In the genomic region with DNA sequence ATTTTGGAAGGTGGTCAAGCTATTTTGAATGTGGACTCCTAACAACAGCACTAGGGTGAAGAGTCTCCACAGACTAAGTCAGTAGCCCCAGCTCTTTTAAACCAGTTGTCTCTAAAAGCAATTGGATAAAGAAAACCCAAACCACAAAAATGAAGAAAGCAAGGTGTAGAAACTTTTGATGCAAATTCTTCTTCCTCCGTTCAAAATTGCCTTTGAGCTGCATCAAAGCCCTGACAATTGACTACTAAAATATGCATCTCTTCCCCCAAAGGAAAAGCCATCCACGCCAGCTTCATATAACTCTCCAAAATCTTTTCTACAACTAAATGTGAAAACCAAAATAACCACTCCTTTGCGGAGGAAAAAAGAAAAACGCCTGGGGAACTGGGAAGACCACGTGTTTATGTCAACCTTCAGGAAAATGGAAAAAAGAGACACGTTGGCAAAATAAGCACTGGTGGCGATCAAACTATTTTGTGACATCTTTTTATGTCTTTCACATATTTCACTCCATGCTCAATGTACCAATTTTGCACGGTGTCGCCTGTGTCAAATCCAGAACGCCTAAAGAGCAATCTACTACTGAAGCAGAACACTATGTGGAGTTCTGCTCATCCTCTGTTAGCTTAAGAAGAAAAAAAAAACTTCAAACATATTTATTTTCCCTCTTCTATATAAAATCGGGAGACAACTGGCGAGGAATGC, we compare ENCODE assay signal across 8 mouse cellular contexts. TPM values are rescaled to one million over a fixed set of nuclear protein-coding genes. Genes with fewer than 3 reads are reported as not detected.
DNase-seq lines count a peak whose midpoint lies in the region; ATAC-seq lines count a peak whose summit lies in the region.

No protein-coding gene starts in this region.

- H3K4me2 ChIP-seq in heart, embryonic 11.5 days: peak overlapping the region; percentile 65
- peak overlapping the region; percentile 83 for H3K4me2 ChIP-seq in heart, embryonic 14.5 days (ENCODE audit: low read length)

- H3K9ac ChIP-seq in heart, embryonic 11.5 days (ENCODE audit: low read depth, low read length): peak overlapping the region; percentile 85
- peak overlapping the region; percentile 94 for H3K9ac ChIP-seq in heart, embryonic 14.5 days (ENCODE audit: low read length)

- 16% methylated on average over 12 of the region's 12 CpGs for WGBS in heart, embryonic 11.5 days (ENCODE audit: insufficient replicate concordance)
- WGBS in heart, embryonic 14.5 days: 21% methylated on average over 12 of the region's 12 CpGs
- 8% methylated on average over 12 of the region's 12 CpGs for WGBS in macrophage (ENCODE audit: missing documents)

- no peaks in the 10 kb centered on the region for H3K36me3 ChIP-seq in heart, embryonic 11.5 days (ENCODE audit: control insufficient read depth, insufficient read depth, low read length)
- H3K36me3 ChIP-seq in heart, embryonic 14.5 days (ENCODE audit: control insufficient read depth, insufficient read depth, low read length): no peaks in the 10 kb centered on the region
- H3K36me3 ChIP-seq in macrophage (ENCODE audit: inconsistent target): no peaks in the 10 kb centered on the region

- H3K27me3 ChIP-seq in heart, embryonic 11.5 days (ENCODE audit: control insufficient read depth, insufficient read depth, low read length): no peaks in the 10 kb centered on the region
- H3K27me3 ChIP-seq in heart, embryonic 14.5 days (ENCODE audit: control insufficient read depth, insufficient read depth, low read length): no peaks in the 10 kb centered on the region

- no peak for ATAC-seq in heart, embryonic 11.5 days (replicated peaks; ENCODE audit: insufficient number of reproducible peaks, low FRiP score, low TSS enrichment)
- ATAC-seq in heart, embryonic 14.5 days (ENCODE audit: insufficient number of reproducible peaks, insufficient read depth, low FRiP score, low read depth): no peak

- no peak overlapping the region; the same call in 1 of the 2 replicates for H3K27ac ChIP-seq in heart, embryonic 11.5 days (ENCODE audit: low read depth, low read length)
- H3K27ac ChIP-seq in heart, embryonic 14.5 days (replicated peaks in 1 of 2; ENCODE audit: control insufficient read depth in 1 of 2, insufficient read depth in 1 of 2, low read depth in 2 of 2, low read length in 2 of 2): peak overlapping the region; percentile 61 to 87; a peak in 3 of 4 replicates
- peak overlapping the region; percentile 46; the same call in 1 of the 2 replicates for H3K27ac ChIP-seq in macrophage

- H3K79me2 ChIP-seq in macrophage (ENCODE audit: inconsistent target): peaks cover 63% of the 10 kb centered on the region

- H3K9me3 ChIP-seq in heart, embryonic 11.5 days (replicated peaks; ENCODE audit: control insufficient read depth, low read length): no peaks in the 10 kb centered on the region
- no peaks in the 10 kb centered on the region for H3K9me3 ChIP-seq in heart, embryonic 14.5 days (ENCODE audit: control insufficient read depth, low read length)

- peaks cover 13% of the 10 kb centered on the region for H3K4me1 ChIP-seq in heart, embryonic 11.5 days (ENCODE audit: control insufficient read depth, insufficient read depth, low read length)
- peaks cover 9 to 30% of the 10 kb centered on the region in 2 experiments for H3K4me1 ChIP-seq in heart, embryonic 14.5 days (ENCODE audit: control insufficient read depth in 2 of 2, insufficient read depth in 2 of 2, low read length in 2 of 2)

- H3K4me3 ChIP-seq in heart, embryonic 11.5 days (ENCODE audit: low read depth, low read length): peak overlapping the region; percentile 79
- peak overlapping the region; percentile 87 to 89; a peak in 3 of 4 replicates for H3K4me3 ChIP-seq in heart, embryonic 14.5 days (ENCODE audit: control insufficient read depth in 1 of 2, insufficient read depth in 1 of 2, low read depth in 1 of 2, low read length in 2 of 2)
- peak overlapping the region; percentile 54 for H3K4me3 ChIP-seq in macrophage (ENCODE audit: inconsistent target)

- DNase-seq in heart, postnatal 4 days: no peak
- peak; percentile 40 for DNase-seq in MN1 (ENCODE audit: low spot score)
- DNase-seq in adrenal gland, adult (ENCODE audit: inconsistent age in 2 of 2, low spot score in 1 of 2): no peak
- DNase-seq in adrenal gland, postnatal 25 days: no peak
- DNase-seq in cerebellum, adult 11-12 months: no peak

RNA-seq across cellular contexts. Expression of a gene that starts 1.8 kb away (rescaled TPM):
- polyA plus RNA-seq in heart, embryonic 11.5 days (2014; fragmentation: Nextera tagmentation; extraction: Ambion mirVana): 15.6 and 17.2 TPM in 2 replicates
- 10 to 100 TPM; 15.1 to 17.1 TPM for total RNA-seq in heart, postnatal 4 days (2021)
- polyA plus RNA-seq in heart, embryonic 14.5 days (2014; fragmentation: Nextera tagmentation; extraction: Ambion mirVana): 17.3 and 17.4 TPM in 2 replicates
- total RNA-seq in macrophage (2018; cell fraction: chromatin; rRNA removed): 100 to 1,000 TPM; 110 to 483 (median 223) TPM
- 10 to 100 TPM; 13.9 to 43.4 (median 26.5) TPM for total RNA-seq in macrophage (2018; cell fraction: cytosol; rRNA removed)
- total RNA-seq in macrophage (2018; cell fraction: nucleus; rRNA removed): 100 to 1,000 TPM in 20 of 26 experiments, 10 to 100 TPM in 6; 54.8 to 365 (median 115) TPM
- 7.6 to 24.2 TPM (median 16.2 TPM) in 3 replicates for polyA plus RNA-seq in macrophage (2018)
- 14.2 and 14.7 TPM in 2 replicates for total RNA-seq in adrenal gland, postnatal 25 days (2021)
